Mouse (Mus musculus): ENCODE measurements around the gene Rcc1l.

GRCm38 (mm10) chr5:134176169-134176881, at the start of gene Rcc1l:
- TF ChIP-seq CTCF (IDR thresholded peaks at IDR 0.05) (no peak), EP300 (IDR thresholded peaks at IDR 0.05; ENCODE audit: insufficient read depth, low read depth, low read length) (peak; percentile 66; the same call in 1 of the 2 replicates), POLR2A (IDR thresholded peaks at IDR 0.05; ENCODE audit: insufficient read depth, low read depth, low read length) (peak; percentile 50; the same call in 1 of the 2 replicates)

All from heart, adult 2 months (tissue).